Mouse (Mus musculus) gastrocnemius, adult 2 months (tissue): ENCODE measurements at regions not wholly inside any gene's neighbourhood (a gene's known extent, or its start where the extent isn't known, plus 50 kb on each side); places are given as distances from the start of the nearest gene placed in this dataset.
A peak's percentile ranks its signal among the peaks of the same experiment; 100 is the strongest.

Experiments
- DNase-seq: peaks from one replicate; pipeline ENCODE4 v3.0.0; 2022
- H3K27ac ChIP-seq: fragments of 200-600 bp; 2 replicates; pipeline ENCODE4 v1.8.1; 2022; ENCODE audit warnings: mild to moderate bottlenecking
- H3K4me3 ChIP-seq: fragments of 200-600 bp; 2 replicates; pipeline ENCODE4 v1.8.1; 2022; ENCODE audit warnings: mild to moderate bottlenecking, moderate library complexity
- CTCF ChIP-seq: fragments of 200-600 bp; IDR thresholded peaks from 2 replicates; pipeline ENCODE4 v1.8.1; 2022; ENCODE audit warnings: antibody characterized with exemption, mild to moderate bottlenecking, moderate library complexity
- intact Hi-C: fragments of 180-260 bp; cut with DNase I; formaldehyde crosslinking; loops from one replicate; pipeline ENCODE4 v1.15.1; 2025

DNA sequence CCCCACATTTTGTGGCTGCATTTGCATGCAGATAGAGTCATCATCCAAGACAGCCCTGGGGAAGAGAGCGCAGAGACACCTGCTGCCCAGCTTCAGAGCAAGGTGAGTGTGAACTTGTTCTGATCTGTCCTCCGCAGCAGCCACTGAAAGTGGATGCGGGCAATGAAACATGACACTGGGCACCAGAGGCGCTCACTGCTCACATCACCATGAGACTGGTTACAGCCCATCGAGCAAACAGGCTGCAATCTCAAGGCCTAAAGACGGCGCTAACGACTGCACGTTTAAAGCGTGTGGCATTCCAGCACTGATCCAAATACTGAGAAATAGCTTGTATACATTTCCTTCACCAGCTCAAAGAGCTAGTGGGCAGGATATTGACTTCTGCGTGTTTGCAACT, 65.8 kb downstream of the Barhl2 start:
- Histone ChIP-seq H3K4me3 (no peak overlapping the region), H3K27ac (no peak overlapping the region)
- TF ChIP-seq CTCF, result no peak
- intact Hi-C loops, result no loop called here
- no peak for DNase-seq

- intact Hi-C loops, result no loop called here
- no peak for TF ChIP-seq CTCF
- Histone ChIP-seq H3K4me3 (no peak overlapping the region), H3K27ac (no peak overlapping the region)
- no peak for DNase-seq
These were observed 71.3 kb downstream of the Barhl2 start for GRCm38 (mm10) chr5:106386621-106387020.

DNA sequence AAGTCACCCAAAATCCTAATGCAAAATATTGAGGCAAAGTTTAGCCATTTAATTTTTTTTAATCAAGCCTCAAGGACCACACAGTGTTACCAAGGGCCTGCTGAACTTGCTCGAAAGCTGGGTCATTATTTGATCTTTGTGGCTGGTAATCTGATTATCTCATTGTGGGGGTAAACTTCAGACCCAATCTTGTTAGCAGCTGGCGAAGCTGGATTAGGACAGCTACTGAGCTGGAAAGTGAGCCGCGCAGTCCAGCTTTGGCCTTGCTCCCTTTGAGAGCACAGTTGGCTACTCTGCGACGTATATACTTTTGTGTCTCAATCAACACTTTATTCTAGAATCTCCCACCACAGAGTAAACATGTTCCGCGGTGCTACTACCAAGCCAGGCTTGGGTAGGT, 72.1 kb downstream of the Barhl2 start:
- no peak for TF ChIP-seq CTCF
- Histone ChIP-seq H3K4me3 (no peak overlapping the region), H3K27ac (no peak overlapping the region)
- DNase-seq, result no peak
- intact Hi-C loops, result no loop called here

- Histone ChIP-seq H3K4me3 (no peak overlapping the region), H3K27ac (no peak overlapping the region)
- TF ChIP-seq CTCF, result no peak
- intact Hi-C loops, result no loop called here
- DNase-seq, result no peak
These were observed 72.7 kb downstream of the Barhl2 start for GRCm38 (mm10) chr5:106385219-106385618.

GRCm38 (mm10) chr5:106384138-106384770, 73.7 kb downstream of the Barhl2 start:
- no peak for DNase-seq
- intact Hi-C loops, result no loop called here

DNA sequence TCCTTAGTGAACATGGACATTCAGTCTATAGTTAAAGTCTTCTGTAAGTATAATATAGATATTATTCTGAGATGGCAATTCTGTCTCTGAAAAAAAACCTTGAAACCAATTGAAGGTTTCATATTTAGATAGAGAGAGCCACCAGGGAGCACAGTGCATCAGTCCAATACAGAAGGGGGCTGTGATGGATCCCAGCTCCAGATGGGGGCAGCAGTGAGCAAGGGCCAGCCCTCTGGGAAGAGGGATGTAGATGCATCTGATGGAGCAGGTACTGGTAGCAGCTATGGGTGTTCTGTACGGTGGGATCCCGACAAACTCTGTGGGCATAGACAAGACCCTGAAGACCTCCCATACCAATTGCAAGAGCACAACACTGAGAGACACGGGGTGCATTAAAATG, 76.0 kb downstream of the Barhl2 start:
- peak; percentile 33; the same call in 1 of the 2 replicates for TF ChIP-seq CTCF
- intact Hi-C loops, result no loop called here

More at GRCm38 (mm10) chr5:106384138-106384770, 73.7 kb downstream of the Barhl2 start:
- Histone ChIP-seq H3K4me3 (no peak overlapping the region), H3K27ac (no peak overlapping the region)
- no peak for TF ChIP-seq CTCF

GRCm38 (mm10) chr5:106380631-106381285, 77.2 kb downstream of the Barhl2 start:
- no peak for DNase-seq
- no peak overlapping the region for H3K27ac ChIP-seq
- TF ChIP-seq CTCF, result no peak
- H3K4me3 ChIP-seq, result no peak overlapping the region
- intact Hi-C loops, result no loop called here

More for the DNA sequence above, 76.0 kb downstream of the Barhl2 start:
- no peak overlapping the region for H3K27ac ChIP-seq
- no peak for DNase-seq
- no peak overlapping the region for H3K4me3 ChIP-seq

DNA sequence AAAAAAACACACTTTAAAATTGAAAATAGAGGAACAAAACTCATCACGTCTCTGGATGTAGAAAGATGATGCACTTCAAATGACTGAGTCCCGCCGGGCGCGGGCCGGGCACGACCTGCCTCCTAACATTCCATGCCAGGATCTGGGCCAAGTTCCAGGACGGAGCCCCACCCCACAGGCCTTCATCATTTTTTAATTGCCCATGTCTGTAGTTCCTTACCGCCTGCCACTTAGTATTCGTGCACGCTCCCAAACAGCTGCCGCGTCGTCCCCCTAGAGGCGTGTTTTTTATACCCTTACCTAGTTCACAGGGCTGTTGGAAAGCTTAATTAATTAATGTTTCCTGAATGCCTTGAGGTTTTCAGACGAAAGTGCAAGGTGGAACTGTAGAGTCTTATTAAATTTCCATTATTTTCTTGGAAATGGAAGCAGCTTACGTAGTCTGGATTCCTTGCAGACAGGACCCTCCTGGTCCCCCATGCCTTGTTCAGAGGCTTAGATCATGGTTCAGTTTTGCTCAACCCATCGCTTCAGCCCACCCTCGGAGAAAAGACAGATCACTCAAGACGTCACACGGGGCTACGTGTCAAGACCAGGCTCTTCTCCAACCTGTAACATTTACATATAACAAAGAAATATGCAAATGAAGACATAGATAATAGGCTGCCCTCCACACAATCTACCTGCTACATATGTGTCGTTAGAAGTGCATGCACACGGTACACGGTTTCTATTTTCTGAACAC, 81.0 kb downstream of the Barhl2 start:
- Histone ChIP-seq H3K4me3 (no peak overlapping the region), H3K27ac (no peak overlapping the region)
- intact Hi-C loops, result no loop called here
- TF ChIP-seq CTCF, result no peak
- no peak for DNase-seq

- DNase-seq, result no peak
- intact Hi-C loops, result loop anchor here (5.0 kb wide), 1 partner anchor 434 kb away; no protein-coding TSS in a partner anchor
- H3K27ac ChIP-seq, result no peak overlapping the region
- TF ChIP-seq CTCF, result no peak
- H3K4me3 ChIP-seq, result no peak overlapping the region
These were observed 90.1 kb downstream of the Barhl2 start for GRCm38 (mm10) chr5:106367831-106368230.

- intact Hi-C loops, result loop anchor here (5.0 kb wide), 1 partner anchor 435 kb away; no protein-coding TSS in a partner anchor
- Histone ChIP-seq H3K4me3 (no peak overlapping the region), H3K27ac (no peak overlapping the region)
- no peak for TF ChIP-seq CTCF
- DNase-seq, result no peak
These were observed 90.7 kb downstream of the Barhl2 start for GRCm38 (mm10) chr5:106367312-106367711.

GRCm38 (mm10) chr5:106366006-106366405, 92.0 kb downstream of the Barhl2 start:
- Histone ChIP-seq H3K4me3 (no peak overlapping the region), H3K27ac (no peak overlapping the region)
- intact Hi-C loops, result loop anchor here (5.0 kb wide), 1 partner anchor 436 kb away; no protein-coding TSS in a partner anchor
- DNase-seq, result no peak
- no peak for TF ChIP-seq CTCF

DNA sequence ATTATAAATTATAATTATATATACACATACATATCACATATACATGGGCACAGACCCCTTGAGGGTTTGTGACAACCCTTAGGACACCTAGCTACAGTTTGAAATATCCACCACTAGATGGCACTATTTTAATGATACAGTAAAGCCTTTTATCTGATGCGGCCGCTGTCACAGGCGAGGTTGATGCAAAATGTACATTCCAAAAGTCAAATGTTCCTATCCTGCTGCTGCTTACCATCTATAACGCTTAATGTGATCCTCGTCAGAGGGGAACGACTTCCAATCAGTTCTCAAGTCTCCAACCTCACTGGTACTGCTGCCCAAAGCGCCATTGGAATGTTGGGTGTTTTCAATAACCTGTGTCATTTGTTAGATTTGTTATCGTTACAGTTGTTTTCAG, 92.9 kb downstream of the Barhl2 start:
- intact Hi-C loops, result loop anchor here (2.0 to 5.0 kb wide), 2 partner anchors 284 to 437 kb away; no protein-coding TSS in a partner anchor
- TF ChIP-seq CTCF, result peak; percentile 71
- no peak overlapping the region for H3K27ac ChIP-seq
- H3K4me3 ChIP-seq, result no peak overlapping the region
- DNase-seq, result no peak

DNA sequence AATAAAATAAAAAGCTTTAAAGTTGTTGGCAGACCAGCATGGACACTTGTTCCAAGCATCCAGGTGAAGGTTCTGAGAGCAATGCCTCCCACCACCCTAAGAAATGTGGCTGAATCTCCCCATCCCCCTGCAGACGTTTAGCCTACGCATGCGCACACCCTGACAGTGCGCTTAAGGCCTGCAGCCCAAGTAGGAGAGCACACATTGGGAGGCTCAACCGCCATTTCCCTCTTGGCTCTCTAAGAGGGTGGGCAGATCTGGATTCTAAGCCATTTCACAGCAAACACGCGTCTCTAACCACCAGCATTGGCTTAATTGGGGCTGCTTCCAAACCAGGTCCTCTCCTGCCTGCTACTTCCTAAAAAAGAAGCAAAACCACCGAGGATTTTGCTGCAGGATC, 106.6 kb downstream of the Barhl2 start:
- no peak for TF ChIP-seq CTCF
- intact Hi-C loops, result no loop called here
- no peak overlapping the region for H3K4me3 ChIP-seq
- DNase-seq, result no peak
- no peak overlapping the region for H3K27ac ChIP-seq
